Mouse (Mus musculus): ENCODE results near the gene Gm9495.
A peak's percentile ranks its signal among the peaks of the same experiment; 100 is the strongest.
"Not testable (repeated sequence)": the region's sequence is repeated elsewhere in the genome, so short reads cannot be mapped to it uniquely, and the experiment has no call there.

The Gm9495 gene

DNA sequence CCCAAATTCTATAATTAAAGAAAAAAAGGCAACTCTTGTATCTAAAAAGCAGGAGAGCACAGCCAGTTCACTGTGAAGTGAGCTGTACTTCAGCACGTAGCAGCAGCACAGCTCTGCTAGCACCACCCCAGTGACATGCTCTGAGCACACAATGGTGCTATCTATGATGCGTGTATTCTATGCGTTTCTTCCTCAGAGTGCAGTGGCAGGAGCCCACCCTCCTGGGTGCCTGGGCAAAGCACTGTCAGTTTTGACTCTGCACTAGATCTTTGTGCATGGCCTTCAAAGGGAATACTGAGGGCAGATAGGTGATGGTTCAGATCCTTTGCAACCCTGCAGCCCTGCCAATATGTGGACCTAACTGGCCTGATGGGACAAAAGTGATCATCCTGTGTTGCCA lies at the start of gene Gm9495:
Gene Gm9495 (minus strand): TSS at position 101 of the 400 bp plus-strand sequence.
- H3K4me1 ChIP-seq (replicated peaks; ENCODE audit: low read depth, low read length); H3K36me3 ChIP-seq (ENCODE audit: insufficient read depth, low read length); H3K27me3 ChIP-seq (ENCODE audit: insufficient read depth, low read length); H3K4me3 ChIP-seq (replicated peaks; ENCODE audit: low read length); H3K9me3 ChIP-seq (ENCODE audit: low read length): not testable (repeated sequence)

DNA sequence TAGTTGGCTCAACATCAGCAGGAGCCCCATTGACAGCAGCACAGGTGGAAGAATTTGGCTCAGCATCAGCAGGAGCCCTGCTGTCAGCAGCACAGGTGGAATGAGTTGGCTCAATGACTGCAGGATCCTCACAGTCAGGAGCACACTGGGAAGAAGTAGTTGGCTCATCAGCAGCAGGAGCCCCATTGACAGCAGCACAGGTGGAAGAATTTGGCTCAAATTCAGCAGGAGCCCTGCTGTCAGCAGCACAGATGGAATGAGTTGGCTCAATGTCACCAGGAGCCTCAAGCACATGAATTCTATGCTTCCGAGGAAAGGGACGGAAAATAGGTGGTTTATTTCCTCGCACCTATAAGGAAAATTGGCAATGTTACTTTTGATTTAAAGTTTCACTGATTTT lies 21.6 kb upstream of the Gm9495 start:
- H3K4me3 ChIP-seq (replicated peaks; ENCODE audit: low read length); H3K36me3 ChIP-seq (ENCODE audit: insufficient read depth, low read length); H3K27me3 ChIP-seq (ENCODE audit: insufficient read depth, low read length); H3K9me3 ChIP-seq (ENCODE audit: low read length); H3K4me1 ChIP-seq (replicated peaks; ENCODE audit: low read depth, low read length): not testable (repeated sequence)

DNA sequence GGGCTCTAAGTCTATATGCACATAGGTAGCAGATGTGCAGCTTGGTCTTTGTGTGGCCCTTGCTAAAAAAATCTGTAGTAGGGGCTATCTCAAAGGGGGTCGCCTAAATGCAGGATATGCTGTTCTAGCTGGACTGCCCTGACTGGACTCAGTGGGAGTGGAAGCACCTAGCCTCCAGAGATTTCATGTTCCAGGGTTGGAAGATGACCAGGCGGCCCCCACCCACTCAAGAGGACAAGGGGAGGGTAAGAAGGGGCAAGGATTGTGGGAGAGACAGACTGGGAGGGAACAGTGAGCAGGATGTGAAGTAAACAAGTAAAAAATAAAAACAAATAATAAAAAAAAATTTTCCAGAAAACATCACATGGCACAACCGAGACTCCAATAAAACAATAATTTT lies 33.3 kb downstream of the Gm9495 start:
- H3K27me3 ChIP-seq (ENCODE audit: insufficient read depth, low read length); H3K4me3 ChIP-seq (replicated peaks; ENCODE audit: low read length); H3K36me3 ChIP-seq (ENCODE audit: insufficient read depth, low read length); H3K9me3 ChIP-seq (ENCODE audit: low read length); H3K4me1 ChIP-seq (replicated peaks; ENCODE audit: low read depth, low read length): not testable (repeated sequence)

DNA sequence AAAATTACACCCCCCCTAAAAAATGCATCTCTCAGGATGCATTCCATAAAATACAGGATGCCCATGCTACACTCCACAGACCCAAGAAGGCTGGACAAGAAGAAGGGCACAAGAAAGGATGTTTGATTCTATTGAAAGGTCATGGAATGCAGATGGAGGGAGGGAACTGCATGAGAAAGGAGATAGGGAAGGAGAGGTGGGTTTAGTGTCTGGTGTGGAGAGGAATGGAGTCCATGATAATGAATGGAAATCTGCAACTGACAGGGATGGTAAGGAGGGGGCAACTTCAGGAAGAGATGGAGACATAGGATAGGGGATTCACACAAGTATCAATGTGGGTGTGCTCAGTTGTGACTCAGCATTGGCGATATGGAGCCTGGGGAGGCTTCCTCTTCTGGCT lies 39.0 kb downstream of the Gm9495 start:
- TF ChIP-seq POU5F1 (IDR thresholded peaks at IDR 0.05; ENCODE audit: borderline replicate concordance, low read length): no peak
- TF ChIP-seq NANOG (IDR thresholded peaks at IDR 0.05; ENCODE audit: borderline replicate concordance, low read length): no peak
- no peak for TF ChIP-seq CTCF (conservative IDR thresholded peaks at IDR 0.05; ENCODE audit: low read length)
- Histone ChIP-seq H3K36me3 (ENCODE audit: insufficient read depth, low read length) (no peaks in the 10 kb centered on the region), H3K4me1 (replicated peaks; ENCODE audit: low read depth, low read length) (no peaks in the 10 kb centered on the region), H3K27me3 (ENCODE audit: insufficient read depth, low read length) (no peaks in the 10 kb centered on the region), H3K9me3 (ENCODE audit: low read length) (peaks cover 10% of the 10 kb centered on the region), H3K4me3 (replicated peaks; ENCODE audit: low read length) (no peak overlapping the region)

DNA sequence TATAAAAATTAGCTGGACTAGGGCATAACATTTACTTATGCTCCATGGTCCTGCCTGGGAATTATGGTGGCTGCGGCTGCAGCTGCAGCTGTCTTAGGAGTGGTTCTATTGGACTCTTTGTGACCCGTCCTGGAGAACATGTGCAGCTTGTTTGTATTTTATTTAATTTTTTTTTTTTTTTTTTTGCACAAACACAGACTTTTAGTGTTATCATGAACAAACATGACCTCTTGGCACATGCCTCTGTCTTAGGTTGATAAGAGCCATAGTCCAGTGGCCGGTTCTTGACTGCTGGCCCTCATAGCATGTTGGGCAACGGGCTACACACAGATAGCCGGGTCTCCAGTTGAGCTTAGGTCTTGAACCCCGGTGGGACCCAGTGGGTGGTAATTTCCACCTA lies 48.6 kb downstream of the Gm9495 start:
- Histone ChIP-seq H3K4me1 (replicated peaks; ENCODE audit: low read depth, low read length) (0 out of 2 replicates have a peak, but pooled peaks cover 11% of the 10 kb centered on the region), H3K27me3 (ENCODE audit: insufficient read depth, low read length) (no peaks in the 10 kb centered on the region), H3K4me3 (replicated peaks; ENCODE audit: low read length) (no peak overlapping the region), H3K36me3 (ENCODE audit: insufficient read depth, low read length) (no peaks in the 10 kb centered on the region), H3K9me3 (ENCODE audit: low read length) (peaks cover 18% of the 10 kb centered on the region)
- TF ChIP-seq NANOG (IDR thresholded peaks at IDR 0.05; ENCODE audit: borderline replicate concordance, low read length) (no peak), CTCF (conservative IDR thresholded peaks at IDR 0.05; ENCODE audit: low read length) (no peak), POU5F1 (IDR thresholded peaks at IDR 0.05; ENCODE audit: borderline replicate concordance, low read length) (no peak)

DNA sequence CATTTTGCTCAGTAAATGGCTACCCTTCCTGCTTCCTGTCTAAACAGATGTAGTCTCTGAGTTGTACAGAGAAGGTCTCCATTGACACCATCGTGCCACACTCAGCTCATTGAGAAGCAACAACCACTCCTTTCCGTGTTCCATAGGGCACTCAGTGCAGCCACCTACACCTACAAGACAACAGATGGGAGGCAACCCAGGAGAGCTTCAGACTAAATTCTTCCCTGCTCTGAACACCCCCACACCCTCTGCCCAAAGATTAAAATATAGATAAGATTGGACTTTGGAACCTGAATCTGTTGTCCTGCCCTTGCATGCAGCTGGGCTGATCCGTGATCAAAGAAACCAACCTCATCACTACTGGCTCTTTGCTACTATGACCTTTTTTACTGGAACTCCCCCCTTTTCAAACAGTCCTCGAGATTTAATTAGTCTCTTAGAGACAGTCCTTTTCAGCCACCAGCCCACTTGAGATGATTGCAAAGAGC lies 53.4 kb downstream of the Gm9495 start:
- H3K36me3 ChIP-seq (ENCODE audit: insufficient read depth, low read length): no peaks in the 10 kb centered on the region
- H3K4me1 ChIP-seq (replicated peaks; ENCODE audit: low read depth, low read length): peaks cover 29% of the 10 kb centered on the region
- no peak for TF ChIP-seq NANOG (IDR thresholded peaks at IDR 0.05; ENCODE audit: borderline replicate concordance, low read length)
- TF ChIP-seq POU5F1 (IDR thresholded peaks at IDR 0.05; ENCODE audit: borderline replicate concordance, low read length): no peak
- TF ChIP-seq CTCF (conservative IDR thresholded peaks at IDR 0.05; ENCODE audit: low read length): no peak

DNA sequence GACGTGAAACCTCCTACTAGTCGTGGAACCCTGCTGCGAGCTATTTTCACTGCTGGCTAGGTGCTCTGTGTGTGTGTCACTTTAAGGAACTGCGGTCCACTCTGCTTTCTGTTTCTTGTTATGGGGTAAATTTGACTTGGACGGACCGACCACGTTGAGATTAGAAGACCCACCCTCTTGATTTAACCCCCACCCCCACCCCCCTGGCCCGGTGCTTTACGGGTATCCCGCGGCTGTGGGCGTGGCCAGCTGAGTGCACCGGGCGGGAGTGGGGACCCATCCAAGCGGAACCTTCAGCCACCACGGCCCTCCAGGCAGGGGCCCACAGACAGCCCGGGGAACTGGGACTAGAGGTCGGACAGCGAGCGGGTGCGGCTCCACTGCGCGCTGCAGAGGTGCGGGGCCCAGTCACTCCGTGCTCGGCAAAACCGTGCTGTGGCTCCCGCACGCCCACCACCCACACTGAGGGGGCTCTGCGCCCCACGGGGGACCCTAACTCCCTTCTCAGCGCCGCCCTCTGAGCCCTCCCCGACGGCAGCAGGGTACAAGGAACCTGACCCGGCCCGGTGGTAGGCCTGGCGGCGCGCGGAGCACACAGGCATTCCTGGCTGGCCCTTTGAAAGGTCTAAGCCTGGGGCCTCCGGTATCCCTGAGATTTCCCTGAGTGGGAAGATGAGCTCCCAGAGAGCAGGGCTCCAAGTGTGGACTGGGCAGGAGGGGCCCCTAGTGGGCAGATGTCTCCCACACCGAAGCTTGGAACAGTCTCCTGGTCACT lies 54.0 kb downstream of the Gm9495 start:
- Histone ChIP-seq H3K27me3 (ENCODE audit: insufficient read depth, low read length) (no peaks in the 10 kb centered on the region), H3K9me3 (ENCODE audit: low read length) (peaks cover 18% of the 10 kb centered on the region), H3K4me1 (replicated peaks; ENCODE audit: low read depth, low read length) (peaks cover 32% of the 10 kb centered on the region), H3K4me3 (replicated peaks; ENCODE audit: low read length) (peak overlapping the region; percentile 82), H3K36me3 (ENCODE audit: insufficient read depth, low read length) (no peaks in the 10 kb centered on the region)
- no peak for TF ChIP-seq NANOG (IDR thresholded peaks at IDR 0.05; ENCODE audit: borderline replicate concordance, low read length)
- TF ChIP-seq POU5F1 (IDR thresholded peaks at IDR 0.05; ENCODE audit: borderline replicate concordance, low read length): no peak
- no peak for TF ChIP-seq CTCF (conservative IDR thresholded peaks at IDR 0.05; ENCODE audit: low read length)

More for the DNA sequence above, 53.4 kb downstream of the Gm9495 start:
- Histone ChIP-seq H3K9me3 (ENCODE audit: low read length) (peaks cover 18% of the 10 kb centered on the region), H3K27me3 (ENCODE audit: insufficient read depth, low read length) (no peaks in the 10 kb centered on the region), H3K4me3 (replicated peaks; ENCODE audit: low read length) (peak overlapping the region; percentile 82)

DNA sequence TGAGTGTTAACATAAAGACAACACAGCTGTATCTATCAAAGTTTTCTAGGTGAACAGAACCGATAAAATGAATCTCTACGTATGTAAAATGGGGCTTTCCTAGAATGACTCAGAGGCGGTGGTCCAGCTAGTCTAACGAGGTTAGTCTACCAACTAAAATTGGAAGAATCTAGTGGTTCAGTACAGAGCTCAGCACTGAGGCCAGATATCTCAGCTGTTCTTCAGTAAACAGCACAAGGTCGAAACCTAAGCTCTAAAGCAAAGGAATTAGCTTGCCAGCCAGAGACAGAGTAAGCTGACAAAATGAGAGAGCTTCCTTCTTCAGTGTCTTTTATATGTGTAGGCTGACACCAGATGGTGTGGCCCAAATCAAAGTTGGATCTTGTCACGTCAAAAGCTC lies 57.2 kb downstream of the Gm9495 start:
- no peak for TF ChIP-seq CTCF (conservative IDR thresholded peaks at IDR 0.05; ENCODE audit: low read length)
- TF ChIP-seq POU5F1 (IDR thresholded peaks at IDR 0.05; ENCODE audit: borderline replicate concordance, low read length): no peak
- no peak for TF ChIP-seq NANOG (IDR thresholded peaks at IDR 0.05; ENCODE audit: borderline replicate concordance, low read length)
- peaks cover 35% of the 10 kb centered on the region for H3K4me1 ChIP-seq (replicated peaks; ENCODE audit: low read depth, low read length)
- no peaks in the 10 kb centered on the region for H3K27me3 ChIP-seq (ENCODE audit: insufficient read depth, low read length)
- H3K36me3 ChIP-seq (ENCODE audit: insufficient read depth, low read length): peaks cover 16% of the 10 kb centered on the region
- peak overlapping the region; percentile 88 for H3K4me3 ChIP-seq (replicated peaks; ENCODE audit: low read length)
- peaks cover 23% of the 10 kb centered on the region for H3K9me3 ChIP-seq (ENCODE audit: low read length)

DNA sequence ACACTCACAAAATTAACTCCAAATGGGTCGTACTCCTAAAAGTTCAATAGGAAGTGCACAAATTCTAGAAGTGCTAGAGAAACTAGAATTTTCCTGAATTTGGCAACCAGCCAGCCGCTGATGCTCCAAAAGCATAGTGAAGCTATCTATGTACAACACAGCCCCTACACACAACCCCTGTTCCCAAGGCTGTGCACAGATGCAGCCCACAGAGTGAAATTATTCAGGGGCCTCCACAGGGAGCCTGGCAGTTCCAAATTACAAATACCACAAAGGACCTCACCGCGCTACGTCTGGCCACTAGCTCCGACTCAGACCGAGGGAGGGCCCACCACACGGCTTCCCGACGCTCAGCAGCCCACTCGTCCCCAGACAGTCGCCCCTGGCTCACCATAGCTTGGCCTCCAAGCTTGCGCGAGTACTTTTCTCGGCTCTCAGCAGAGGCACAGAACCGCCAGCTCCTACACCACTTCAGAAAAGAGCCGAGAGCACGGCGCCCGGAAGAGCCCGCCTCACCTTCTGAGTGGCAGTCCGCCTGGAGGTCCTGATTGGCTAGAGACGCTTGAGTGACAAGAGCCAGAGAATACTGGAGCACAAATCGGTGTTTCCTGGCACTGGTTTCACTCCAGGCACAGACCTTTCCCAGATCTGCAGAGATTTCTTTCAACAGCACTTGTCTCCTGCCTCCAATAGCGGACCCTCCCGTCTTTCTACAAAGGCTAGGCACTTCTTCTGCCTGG lies 58.1 kb downstream of the Gm9495 start:
- peaks cover 23% of the 10 kb centered on the region for H3K9me3 ChIP-seq (ENCODE audit: low read length)
- no peaks in the 10 kb centered on the region for H3K27me3 ChIP-seq (ENCODE audit: insufficient read depth, low read length)
- H3K36me3 ChIP-seq (ENCODE audit: insufficient read depth, low read length): peaks cover 21% of the 10 kb centered on the region
- peaks cover 35% of the 10 kb centered on the region for H3K4me1 ChIP-seq (replicated peaks; ENCODE audit: low read depth, low read length)
- peak overlapping the region; percentile 88 for H3K4me3 ChIP-seq (replicated peaks; ENCODE audit: low read length)
- TF ChIP-seq POU5F1 (IDR thresholded peaks at IDR 0.05; ENCODE audit: borderline replicate concordance, low read length) (no peak), CTCF (conservative IDR thresholded peaks at IDR 0.05; ENCODE audit: low read length) (no peak), NANOG (IDR thresholded peaks at IDR 0.05; ENCODE audit: borderline replicate concordance, low read length) (no peak)

Measured in E14TG2a.4 (cell line).